Mouse (Mus musculus) heart, embryonic 11.5 days (tissue): ENCODE data around the gene Macrod2. TPM values are rescaled to one million over a fixed set of nuclear protein-coding genes. Genes with fewer than 3 reads are reported as not detected.

Experiments used
- ATAC-seq: fragments of 200-750 bp; cut with Nextera tagmentation; replicated peaks from 2 replicates; pipeline ENCODE4 v1.8.0; 2017; ENCODE audit warnings: moderate library complexity; ENCODE audit not compliant: insufficient number of reproducible peaks, low FRiP score, low TSS enrichment
- H3K27ac ChIP-seq: fragments of 300-500 bp; sonication (generic); 2 replicates; pipeline ENCODE4 v1.5.1; 2014; ENCODE audit warnings: mild to moderate bottlenecking, low read depth, low read length
- H3K27me3 ChIP-seq: fragments of 300-500 bp; sonication (generic); 2 replicates; pipeline ENCODE4 v1.6.1; 2014; ENCODE audit warnings: mild to moderate bottlenecking, low read length, mixed read lengths; ENCODE audit not compliant: control insufficient read depth, insufficient read depth
- H3K36me3 ChIP-seq: fragments of 300-500 bp; sonication (generic); 2 replicates; pipeline ENCODE4 v1.6.1; 2014; ENCODE audit warnings: mild to moderate bottlenecking, low read length, moderate library complexity, mixed read lengths; ENCODE audit not compliant: control insufficient read depth, insufficient read depth
- H3K4me1 ChIP-seq: fragments of 300-500 bp; sonication (generic); 2 replicates; pipeline ENCODE4 v1.6.1; 2014; ENCODE audit warnings: low read length; ENCODE audit not compliant: control insufficient read depth, insufficient read depth
- H3K4me2 ChIP-seq: fragments of 300-500 bp; sonication (generic); 2 replicates; pipeline ENCODE4 v1.6.1; 2014; ENCODE audit warnings: mild to moderate bottlenecking, moderate library complexity
- H3K4me3 ChIP-seq: fragments of 300-500 bp; sonication (generic); 2 replicates; pipeline ENCODE4 v1.5.1; 2014; ENCODE audit warnings: low read depth, low read length
- H3K9ac ChIP-seq: fragments of 300-500 bp; sonication (generic); 2 replicates; pipeline ENCODE4 v1.6.1; 2014; ENCODE audit warnings: mild to moderate bottlenecking, low read depth, low read length, moderate library complexity
- H3K9me3 ChIP-seq: fragments of 300-500 bp; sonication (generic); replicated peaks from 2 replicates; pipeline ENCODE4 v1.6.1; 2016; ENCODE audit warnings: low read length; ENCODE audit not compliant: control insufficient read depth
- WGBS: fragments of 180-500 bp; shearing (Covaris S2); extraction: QIAGEN DNeasy Blood & Tissue Kit; methylation state at CpG from one replicate; pipeline ENCODE4 v1.1.7; 2014; ENCODE audit not compliant: insufficient replicate concordance; 5-methylcytosine and 5-hydroxymethylcytosine counted together
- polyA plus RNA-seq: library from polyadenylated mRNA; unstranded; fragments of >200 nt; fragmentation: Nextera tagmentation; extraction: Ambion mirVana; gene quantifications from 2 replicates; pipeline ENCODE4 v1.2.1, GENCODE M21; 2014

Macrod2 gene
- polyA plus RNA-seq, 1 experiment from 2014 or later, result 20.5 TPM

DNA sequence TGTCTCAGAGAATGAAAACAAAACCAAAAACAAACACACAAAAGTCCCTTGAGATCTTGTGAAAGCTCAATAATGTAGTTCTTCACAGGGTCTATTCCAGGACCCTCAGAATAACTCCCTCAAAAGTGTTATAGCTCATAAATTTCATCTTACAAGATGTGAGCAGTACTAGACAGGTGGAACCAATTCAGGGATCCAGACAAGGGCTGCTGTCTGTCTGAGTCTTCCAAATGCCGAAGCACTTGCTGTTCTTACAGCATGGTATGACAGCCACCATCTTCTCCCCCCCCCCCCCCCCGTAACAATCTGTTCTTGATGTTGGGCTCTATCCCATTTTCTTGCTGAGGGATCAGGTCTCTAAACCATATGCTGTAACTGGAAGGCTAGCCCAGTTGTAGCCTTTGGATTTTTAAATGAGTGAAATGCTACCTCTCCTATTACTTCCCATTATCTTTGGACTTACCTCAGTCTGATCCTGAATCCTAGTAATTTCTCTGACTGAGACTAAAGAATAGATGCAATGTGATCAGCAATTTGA is 1468.6 kb downstream of the Macrod2 start:
- H3K27ac ChIP-seq, result no peak overlapping the region
- 74% methylated on average over 2 of the region's 2 CpGs for WGBS
- no peaks in the 10 kb centered on the region for H3K4me1 ChIP-seq
- H3K4me2 ChIP-seq, result no peak overlapping the region
- no peaks in the 10 kb centered on the region for H3K27me3 ChIP-seq
- H3K9ac ChIP-seq, result no peak overlapping the region
- no peak for ATAC-seq
- no peak overlapping the region for H3K4me3 ChIP-seq
- H3K36me3 ChIP-seq, result no peaks in the 10 kb centered on the region
- H3K9me3 ChIP-seq, result no peaks in the 10 kb centered on the region

DNA sequence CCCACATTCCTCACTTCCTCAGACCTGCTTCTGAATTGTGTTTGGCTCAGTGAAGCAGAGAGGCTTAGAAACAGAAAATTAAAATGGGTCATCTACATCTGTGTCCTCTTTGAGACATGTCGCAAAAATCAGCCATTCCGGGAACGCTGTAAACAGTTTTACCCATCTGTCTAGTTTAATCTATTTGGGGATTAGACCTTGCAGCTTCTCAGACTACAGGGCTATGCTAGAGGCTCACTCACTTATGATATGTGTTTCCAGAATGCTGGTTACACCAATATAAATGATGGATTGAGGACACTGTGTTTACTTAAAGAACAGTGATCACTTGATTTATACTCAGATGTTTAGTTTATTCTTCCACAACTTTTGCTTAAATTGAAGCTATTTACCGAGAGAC is 1475.8 kb downstream of the Macrod2 start:
- Histone ChIP-seq H3K4me2 (no peak overlapping the region), H3K4me3 (no peak overlapping the region), H3K36me3 (no peaks in the 10 kb centered on the region), H3K9ac (no peak overlapping the region), H3K4me1 (no peaks in the 10 kb centered on the region), H3K27me3 (no peaks in the 10 kb centered on the region), H3K27ac (no peak overlapping the region), H3K9me3 (no peaks in the 10 kb centered on the region)
- no peak for ATAC-seq
- 78% methylated on average over 4 of the region's 4 CpGs for WGBS

DNA sequence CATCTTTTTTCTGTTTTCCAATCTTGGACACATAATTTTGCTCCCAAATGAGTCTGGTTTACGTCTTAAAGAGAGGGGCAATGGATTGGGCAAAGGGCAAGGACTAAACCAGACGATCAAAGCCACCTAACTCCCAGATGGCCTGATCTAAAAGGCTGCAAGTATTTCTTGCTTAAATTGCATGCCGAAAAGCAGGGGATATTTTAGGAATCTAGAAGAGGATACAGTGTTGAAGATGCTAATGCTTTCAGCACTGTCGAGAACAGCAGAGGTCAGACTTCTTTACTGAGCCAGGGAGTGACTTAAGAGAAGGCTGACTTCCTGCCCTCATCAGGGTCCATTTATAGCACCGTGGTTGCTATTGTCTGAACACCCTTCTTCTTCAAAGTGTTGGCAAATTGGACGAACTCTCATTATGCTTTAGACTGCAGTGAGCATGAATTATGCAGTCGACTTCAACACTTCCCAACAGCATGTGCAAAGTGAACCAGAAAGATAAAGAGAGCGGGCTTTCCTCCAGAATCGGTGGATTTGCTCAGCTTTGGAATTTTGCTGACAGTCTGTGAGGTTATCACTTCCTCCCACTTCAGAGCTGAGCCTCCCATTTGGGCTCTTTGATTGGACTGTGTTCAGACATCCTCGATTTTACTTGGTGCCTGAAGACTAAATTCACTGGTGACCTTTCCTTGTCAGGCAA is 1481.2 kb downstream of the Macrod2 start:
- H3K9ac ChIP-seq, result no peak overlapping the region
- H3K27me3 ChIP-seq, result no peaks in the 10 kb centered on the region
- H3K4me3 ChIP-seq, result no peak overlapping the region
- 24% methylated on average over 10 of the region's 10 CpGs for WGBS
- 0 out of 2 replicates have a peak overlapping the region, but pooled peaks have one; percentile 15 for H3K27ac ChIP-seq
- H3K9me3 ChIP-seq, result no peaks in the 10 kb centered on the region
- peaks cover 7% of the 10 kb centered on the region for H3K4me1 ChIP-seq
- H3K4me2 ChIP-seq, result peak overlapping the region; percentile 19; the same call in 1 of the 2 replicates
- ATAC-seq, result no peak; the same call in 1 of the 2 replicates
- H3K36me3 ChIP-seq, result no peaks in the 10 kb centered on the region

DNA sequence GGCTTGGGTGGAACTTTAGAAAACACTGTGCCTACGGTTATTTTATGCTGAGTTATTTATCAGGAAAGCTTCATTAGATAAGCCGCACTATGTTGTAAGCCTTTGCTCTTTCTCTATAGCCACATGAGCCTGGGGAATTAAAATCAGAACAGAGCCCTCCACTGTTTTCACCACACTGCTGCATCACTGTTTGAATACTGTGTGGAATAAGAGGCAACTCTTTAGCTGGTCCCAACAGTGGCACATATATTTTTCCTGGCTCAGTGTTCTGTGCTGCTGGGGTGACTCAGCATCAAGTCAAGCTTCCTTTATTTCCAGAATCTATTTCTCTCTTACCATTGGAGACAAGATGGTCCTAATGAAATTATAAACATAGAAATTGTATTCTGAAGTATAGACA is 1481.8 kb downstream of the Macrod2 start:
- no peak for ATAC-seq
- Histone ChIP-seq H3K4me2 (no peak overlapping the region), H3K9me3 (no peaks in the 10 kb centered on the region), H3K4me1 (peaks cover 7% of the 10 kb centered on the region), H3K27ac (no peak overlapping the region), H3K27me3 (no peaks in the 10 kb centered on the region), H3K4me3 (no peak overlapping the region), H3K36me3 (no peaks in the 10 kb centered on the region), H3K9ac (no peak overlapping the region)
- 65% methylated on average over 2 of the region's 2 CpGs for WGBS

DNA sequence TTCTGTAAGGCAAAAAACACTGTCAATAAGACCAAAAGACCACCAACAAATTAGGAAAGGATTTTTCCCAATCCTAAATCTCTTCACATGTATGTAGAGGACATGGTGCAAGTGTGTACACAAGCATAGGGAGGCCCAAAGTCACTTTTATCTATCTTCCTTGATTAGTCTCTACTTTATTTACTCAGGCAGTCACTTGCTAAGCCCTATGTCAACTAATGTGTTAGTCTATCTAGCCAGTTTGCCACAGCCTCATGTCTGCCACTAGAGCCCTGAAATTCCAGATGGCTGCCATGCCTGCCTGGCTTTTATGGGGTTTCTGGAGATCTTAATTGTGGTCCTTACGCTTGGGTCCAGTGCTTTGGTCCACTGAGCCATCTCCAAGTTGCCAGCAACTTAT is 1483.4 kb downstream of the Macrod2 start:
- no peak overlapping the region for H3K4me2 ChIP-seq
- H3K36me3 ChIP-seq, result no peaks in the 10 kb centered on the region
- no peak overlapping the region for H3K27ac ChIP-seq
- H3K9me3 ChIP-seq, result no peaks in the 10 kb centered on the region
- WGBS, result 76% methylated on average over 1 of the region's 1 CpGs
- H3K9ac ChIP-seq, result no peak overlapping the region
- ATAC-seq, result no peak
- no peak overlapping the region for H3K4me3 ChIP-seq
- H3K4me1 ChIP-seq, result peaks cover 7% of the 10 kb centered on the region
- H3K27me3 ChIP-seq, result no peaks in the 10 kb centered on the region

DNA sequence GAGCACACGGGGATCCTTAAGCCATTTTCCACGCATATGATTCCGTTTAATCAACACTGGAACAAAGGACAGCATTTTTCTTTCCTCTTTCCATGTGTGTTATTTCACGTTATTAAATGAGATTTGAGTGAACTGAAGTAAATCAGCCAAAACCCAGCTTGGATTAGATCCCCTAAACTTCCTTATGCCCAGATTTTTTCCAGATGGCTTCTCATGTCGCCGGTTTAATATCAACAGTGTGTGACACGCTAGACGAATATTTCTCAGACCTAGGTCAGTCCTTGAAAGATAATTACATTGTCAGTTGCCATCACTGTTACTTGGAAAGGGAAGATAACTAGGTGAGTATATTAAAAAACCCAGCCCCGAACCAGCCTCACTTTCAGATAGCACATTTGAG is 1484.6 kb downstream of the Macrod2 start:
- Histone ChIP-seq H3K4me1 (peaks cover 7% of the 10 kb centered on the region), H3K4me3 (no peak overlapping the region), H3K4me2 (no peak overlapping the region), H3K9me3 (no peaks in the 10 kb centered on the region), H3K27me3 (no peaks in the 10 kb centered on the region), H3K36me3 (no peaks in the 10 kb centered on the region), H3K27ac (no peak overlapping the region), H3K9ac (no peak overlapping the region)
- no peak for ATAC-seq
- WGBS, result 54% methylated on average over 9 of the region's 9 CpGs

DNA sequence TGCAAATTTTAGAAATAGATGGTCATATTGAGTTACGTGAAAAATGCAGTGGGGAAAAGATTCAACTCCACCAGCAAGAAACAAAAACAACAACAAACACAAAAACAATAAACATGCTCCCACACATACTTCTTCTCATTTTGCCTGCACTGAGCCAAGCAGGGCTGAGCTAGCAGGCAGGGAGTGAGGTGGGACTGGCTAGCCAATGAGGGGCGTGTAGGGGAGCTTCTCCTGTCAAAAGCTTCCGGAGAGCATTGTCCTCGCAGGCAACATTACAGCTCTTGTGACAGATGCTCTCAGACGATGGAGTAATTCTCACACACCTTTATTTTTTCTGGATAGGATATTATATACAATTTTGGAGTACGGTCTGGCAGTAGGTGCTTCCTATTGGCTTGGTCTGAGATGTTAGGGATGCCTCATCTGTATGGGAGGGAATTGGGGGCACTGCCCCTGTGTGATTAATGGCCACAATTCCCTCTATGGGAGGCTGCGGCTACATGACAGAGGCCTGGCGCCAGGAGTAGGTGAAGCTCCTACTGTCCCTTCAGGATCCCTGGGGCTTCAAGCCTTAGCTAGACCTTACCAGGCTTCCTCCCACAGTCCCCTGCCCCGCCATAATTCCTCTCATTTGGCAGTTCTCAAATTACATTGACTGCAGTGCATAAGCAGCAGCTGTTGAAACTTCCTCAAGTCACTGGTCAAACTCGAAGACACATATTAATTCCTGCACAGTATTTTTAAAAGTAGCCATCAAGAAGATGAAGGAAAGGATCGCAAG is 1491.8 kb downstream of the Macrod2 start:
- Histone ChIP-seq H3K9ac (no peak overlapping the region), H3K9me3 (no peaks in the 10 kb centered on the region), H3K27me3 (no peaks in the 10 kb centered on the region), H3K4me2 (no peak overlapping the region), H3K36me3 (no peaks in the 10 kb centered on the region), H3K4me3 (no peak overlapping the region), H3K27ac (no peak overlapping the region), H3K4me1 (no peaks in the 10 kb centered on the region)
- no peak for ATAC-seq
- WGBS, result 65% methylated on average over 11 of the region's 11 CpGs

DNA sequence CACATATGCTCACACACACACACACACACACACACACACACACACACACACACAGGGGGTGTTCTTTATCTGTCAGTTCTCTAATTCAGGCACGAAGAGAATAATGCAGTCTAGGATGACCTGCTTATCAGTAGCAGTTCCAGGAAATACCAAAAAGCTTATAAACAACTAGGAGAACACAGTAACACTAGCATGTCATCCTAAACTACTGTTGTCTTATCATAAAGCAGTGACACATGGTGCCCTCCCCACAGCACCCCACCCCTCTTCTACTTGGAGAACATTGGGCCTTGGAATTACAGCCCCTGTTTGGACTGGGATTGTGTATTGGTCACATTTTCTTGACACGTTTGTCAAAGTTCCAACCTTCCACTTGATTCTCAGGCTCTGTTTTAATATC is 1494.4 kb downstream of the Macrod2 start:
- Histone ChIP-seq H3K36me3 (no peaks in the 10 kb centered on the region), H3K9me3 (no peaks in the 10 kb centered on the region), H3K9ac (no peak overlapping the region), H3K27ac (no peak overlapping the region), H3K4me2 (no peak overlapping the region), H3K27me3 (no peaks in the 10 kb centered on the region), H3K4me3 (no peak overlapping the region), H3K4me1 (no peaks in the 10 kb centered on the region)
- no peak for ATAC-seq
- 58% methylated on average over 2 of the region's 2 CpGs for WGBS
